In the genomic region with DNA sequence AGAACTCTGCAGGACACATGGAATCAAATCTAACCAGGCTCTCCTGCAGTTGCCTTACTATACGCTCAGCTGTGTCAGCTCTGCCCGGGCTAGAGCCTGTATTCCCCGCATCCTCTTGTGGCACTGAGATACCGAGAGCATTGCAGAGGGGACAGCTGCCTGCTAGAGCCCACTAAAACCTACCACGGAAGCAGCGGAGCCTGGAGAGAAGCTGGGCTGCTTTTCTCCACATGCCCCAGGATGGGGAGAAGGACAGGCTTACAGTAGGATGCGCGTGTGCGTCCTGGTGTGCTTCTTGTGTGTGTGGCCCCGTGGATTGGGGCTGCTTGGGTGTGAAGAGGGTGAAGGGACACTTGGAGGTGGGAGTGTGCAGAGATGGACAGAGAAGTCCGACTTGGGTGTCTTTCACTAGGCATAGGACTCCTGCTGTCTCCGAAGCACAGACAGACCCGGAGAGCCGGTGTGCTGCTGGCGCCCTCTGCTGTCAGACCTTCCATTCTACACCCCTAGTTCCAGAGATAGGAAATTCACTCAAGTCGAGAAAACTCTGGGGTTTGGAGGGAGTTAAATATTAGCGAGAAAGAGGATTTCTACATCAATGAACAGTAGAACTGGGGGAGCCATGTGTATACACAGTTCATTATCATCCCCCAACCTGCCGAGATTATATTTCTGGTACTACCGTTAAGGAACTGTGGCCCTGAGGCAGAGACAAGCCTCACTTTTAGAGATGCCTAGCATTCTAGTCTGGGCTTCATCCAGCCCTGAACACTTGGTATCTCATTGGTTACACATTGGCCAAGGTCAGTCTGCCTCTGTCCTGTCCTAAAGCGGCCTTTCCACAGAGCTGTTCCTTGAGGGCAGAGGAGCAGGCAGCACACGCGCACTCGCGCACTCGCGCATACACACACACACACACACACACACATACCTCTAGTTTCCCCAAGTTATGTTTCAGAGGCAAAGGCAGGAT, we compare ENCODE assay signal across 8 mouse cellular contexts. TPM values are rescaled to one million over a fixed set of nuclear protein-coding genes. Genes with fewer than 3 reads are reported as not detected.
DNase-seq lines count a peak whose midpoint lies in the region; ATAC-seq and TF ChIP-seq lines count a peak whose summit lies in the region.

No protein-coding gene starts in this region.

- DNase-seq in 416B (ENCODE audit: low read depth): peak; percentile 73
- DNase-seq in liver, adult 2 months (ENCODE audit: extremely low read depth, low read depth, low spot score): peak; percentile 63
- peak; percentile 69 to 87 for DNase-seq in spleen, postnatal 4 days (ENCODE audit: low spot score in 2 of 2)

- no peak for TF ChIP-seq POLR2A in bone marrow, adult 2 months (IDR thresholded peaks at IDR 0.05; ENCODE audit: borderline replicate concordance, control insufficient read depth, low read depth, low read length)
- no peak for TF ChIP-seq POLR2A in liver, adult 2 months (IDR thresholded peaks at IDR 0.05; ENCODE audit: extremely low read depth, insufficient read depth, low read length)
- TF ChIP-seq POLR2A in myocyte (IDR thresholded peaks at IDR 0.05; ENCODE audit: insufficient read length, low read depth): peak; percentile 35

- H3K27me3 ChIP-seq in embryonic facial prominence, embryonic 15.5 days: peaks cover 13% of the 10 kb centered on the region; the same call in 1 of the 2 replicates
- 0 out of 2 replicates have a peak, but pooled peaks cover 2% of the 10 kb centered on the region for H3K27me3 ChIP-seq in heart, embryonic 11.5 days (ENCODE audit: control insufficient read depth, insufficient read depth, low read length)
- no peaks in the 10 kb centered on the region for H3K27me3 ChIP-seq in kidney, embryonic 16.5 days (ENCODE audit: insufficient read depth, low read length)
- no peaks in the 10 kb centered on the region for H3K27me3 ChIP-seq in liver, adult 2 months (ENCODE audit: control insufficient read depth, insufficient read depth, low read length)
- H3K27me3 ChIP-seq in myocyte (ENCODE audit: control insufficient read depth, insufficient read depth, insufficient read length): no peaks in the 10 kb centered on the region

- H3K79me2 ChIP-seq in liver, adult 2 months (ENCODE audit: control insufficient read depth, insufficient read depth, low read length): no peaks in the 10 kb centered on the region
- no peaks in the 10 kb centered on the region for H3K79me2 ChIP-seq in myocyte (ENCODE audit: control insufficient read depth, insufficient read depth)

- peak; percentile 67 for ATAC-seq in embryonic facial prominence, embryonic 15.5 days (ENCODE audit: insufficient number of reproducible peaks, low FRiP score, low TSS enrichment, low read depth)
- peak; percentile 62; the same call in 1 of the 2 replicates for ATAC-seq in heart, embryonic 11.5 days (replicated peaks; ENCODE audit: insufficient number of reproducible peaks, low FRiP score, low TSS enrichment)
- ATAC-seq in kidney, embryonic 16.5 days (ENCODE audit: low FRiP score, low TSS enrichment): peak; percentile 87

- no peak overlapping the region for H3ac ChIP-seq in myocyte (ENCODE audit: control insufficient read depth, insufficient read length)

- H3K36me3 ChIP-seq in embryonic facial prominence, embryonic 15.5 days: no peaks in the 10 kb centered on the region
- H3K36me3 ChIP-seq in heart, embryonic 11.5 days (ENCODE audit: control insufficient read depth, insufficient read depth, low read length): no peaks in the 10 kb centered on the region
- H3K36me3 ChIP-seq in kidney, embryonic 16.5 days (ENCODE audit: insufficient read depth, low read length): no peaks in the 10 kb centered on the region
- no peaks in the 10 kb centered on the region for H3K36me3 ChIP-seq in liver, adult 2 months (ENCODE audit: control insufficient read depth, insufficient read depth, low read length)
- H3K36me3 ChIP-seq in myocyte (ENCODE audit: control insufficient read depth, insufficient read depth): no peaks in the 10 kb centered on the region

- H3K4me2 ChIP-seq in embryonic facial prominence, embryonic 15.5 days (replicated peaks): peak overlapping the region; percentile 46
- peak overlapping the region; percentile 64 for H3K4me2 ChIP-seq in heart, embryonic 11.5 days
- H3K4me2 ChIP-seq in kidney, embryonic 16.5 days (replicated peaks; ENCODE audit: low read depth, low read length): peak overlapping the region; percentile 47
- H3K4me2 ChIP-seq in myocyte (ENCODE audit: low read depth): peak overlapping the region; percentile 47

- no peaks in the 10 kb centered on the region; the same call in 1 of the 2 replicates for H3K4me1 ChIP-seq in bone marrow, adult 2 months (ENCODE audit: control insufficient read depth, insufficient read depth, low read length)
- peaks cover 4% of the 10 kb centered on the region; the same call in 1 of the 2 replicates for H3K4me1 ChIP-seq in embryonic facial prominence, embryonic 15.5 days
- H3K4me1 ChIP-seq in heart, embryonic 11.5 days (ENCODE audit: control insufficient read depth, insufficient read depth, low read length): peaks cover 3% of the 10 kb centered on the region; the same call in 1 of the 2 replicates
- H3K4me1 ChIP-seq in kidney, embryonic 16.5 days (ENCODE audit: insufficient read depth, low read length): peaks cover 11% of the 10 kb centered on the region; the same call in 1 of the 2 replicates
- peaks cover 4% of the 10 kb centered on the region for H3K4me1 ChIP-seq in liver, adult 2 months (ENCODE audit: control insufficient read depth, insufficient read depth, low read length)

- 36% methylated on average over 26 of the region's 26 CpGs for WGBS in bone marrow, adult 2 months
- 32% methylated on average over 26 of the region's 26 CpGs for WGBS in embryonic facial prominence, embryonic 15.5 days
- 33% methylated on average over 26 of the region's 26 CpGs for WGBS in heart, embryonic 11.5 days (ENCODE audit: insufficient replicate concordance)
- 31% methylated on average over 26 of the region's 26 CpGs for WGBS in kidney, embryonic 16.5 days
- whole genome bisulfite sequencing in liver, adult 2 months: 27% methylated on average over 26 of the region's 26 CpGs

- no peaks in the 10 kb centered on the region for H3K9me3 ChIP-seq in embryonic facial prominence, embryonic 15.5 days (replicated peaks)
- H3K9me3 ChIP-seq in heart, embryonic 11.5 days (replicated peaks; ENCODE audit: control insufficient read depth, low read length): 0 out of 2 replicates have a peak, but pooled peaks cover 3% of the 10 kb centered on the region
- no peaks in the 10 kb centered on the region for H3K9me3 ChIP-seq in kidney, embryonic 16.5 days (ENCODE audit: low read length)

- H3K27ac ChIP-seq in bone marrow, adult 2 months (ENCODE audit: control insufficient read depth, insufficient read depth, low read depth, low read length, poor library complexity): no peak overlapping the region
- no peak overlapping the region for H3K27ac ChIP-seq in embryonic facial prominence, embryonic 15.5 days (replicated peaks)
- no peak overlapping the region for H3K27ac ChIP-seq in heart, embryonic 11.5 days (ENCODE audit: low read depth, low read length)
- H3K27ac ChIP-seq in kidney, embryonic 16.5 days (ENCODE audit: low read length): no peak overlapping the region
- H3K27ac ChIP-seq in liver, adult 2 months (replicated peaks; ENCODE audit: insufficient read depth, low read depth, low read length): no peak overlapping the region

- TF ChIP-seq CTCF in bone marrow, adult 2 months (IDR thresholded peaks at IDR 0.05; ENCODE audit: control insufficient read depth, insufficient read depth, low read length): peak; percentile 84
- peak; percentile 96 for TF ChIP-seq CTCF in liver, adult 2 months (IDR thresholded peaks at IDR 0.05; ENCODE audit: low read depth, low read length)

- H3K9ac ChIP-seq in embryonic facial prominence, embryonic 15.5 days: peak overlapping the region; percentile 21; the same call in 1 of the 2 replicates
- no peak overlapping the region for H3K9ac ChIP-seq in heart, embryonic 11.5 days (ENCODE audit: low read depth, low read length)
- no peak overlapping the region for H3K9ac ChIP-seq in kidney, embryonic 16.5 days (replicated peaks; ENCODE audit: low read length)
- H3K9ac ChIP-seq in liver, adult 2 months (ENCODE audit: low read depth, low read length): no peak overlapping the region

- no peak overlapping the region for H3K4me3 ChIP-seq in bone marrow, adult 2 months (replicated peaks; ENCODE audit: control insufficient read depth, low read depth, low read length)
- peak overlapping the region; percentile 22 for H3K4me3 ChIP-seq in embryonic facial prominence, embryonic 15.5 days (replicated peaks)
- H3K4me3 ChIP-seq in heart, embryonic 11.5 days (ENCODE audit: low read depth, low read length): no peak overlapping the region
- peak overlapping the region; percentile 23; the same call in 1 of the 2 replicates for H3K4me3 ChIP-seq in kidney, embryonic 16.5 days (ENCODE audit: low read length)
- H3K4me3 ChIP-seq in liver, adult 2 months (ENCODE audit: insufficient read depth, low read depth, low read length): no peak overlapping the region
- H3K4me3 ChIP-seq in myocyte: no peak overlapping the region

TF ChIP-seq in myocyte, 11 proteins besides CTCF, POLR2A, EP300 and RAD21:
- TF ChIP-seq REST (IDR thresholded peaks at IDR 0.05; ENCODE audit: insufficient read depth, insufficient read length): no peak
- TF ChIP-seq MYOD1 (IDR thresholded peaks at IDR 0.05; ENCODE audit: control insufficient read depth in 1 of 3, insufficient read length in 2 of 3, low read depth in 2 of 3): peak in 1 of 3 experiments; percentile 29
- peak in 2 of 3 experiments; percentile 51 to 62 for TF ChIP-seq MYOG (IDR thresholded peaks at IDR 0.05; ENCODE audit: control insufficient read depth in 1 of 3, insufficient read depth in 1 of 3, insufficient read length in 2 of 3, low read depth in 2 of 3)
TF ChIP-seq in myocyte: peak in this region for 2.

RNA-seq across cellular contexts. Expression of gene 1700016D06Rik, which starts 0.5 kb away (rescaled TPM):
- polyA plus RNA-seq in bone marrow, adult 2 months (2011; ENCODE audit: insufficient read depth, insufficient read length, low replicate concordance, missing spikeins): not detected in 2 replicates
- polyA plus RNA-seq in embryonic facial prominence, embryonic 15.5 days (2015; fragmentation: Nextera tagmentation; extraction: Ambion mirVana): not detected in 2 replicates
- polyA plus RNA-seq in heart, embryonic 11.5 days (2014; fragmentation: Nextera tagmentation; extraction: Ambion mirVana): not detected in 2 replicates
- 0.26 TPM in 1 of 2 replicates, not detected in the other for polyA plus RNA-seq in kidney, embryonic 16.5 days (2015; fragmentation: Nextera tagmentation; extraction: Ambion mirVana)
- total RNA-seq in liver, adult 2 months (2014; rRNA removed): not detected in 2 replicates
- not detected in 2 replicates for polyA plus RNA-seq in liver, adult 2 months (2012; rRNA removed)
- polyA plus RNA-seq in myocyte (2012; fragmentation: generic; extraction: Trizol): 0.30 TPM

RNA-seq across cellular contexts. Expression of gene Arhgef7, which starts 27.2 kb away (rescaled TPM):
- polyA plus RNA-seq in bone marrow, adult 2 months (2011; ENCODE audit: insufficient read depth, insufficient read length, low replicate concordance, missing spikeins): 8.3 and 18.6 TPM in 2 replicates
- polyA plus RNA-seq in embryonic facial prominence, embryonic 15.5 days (2015; fragmentation: Nextera tagmentation; extraction: Ambion mirVana): 51.4 and 51.6 TPM in 2 replicates
- 46.4 and 53.2 TPM in 2 replicates for polyA plus RNA-seq in heart, embryonic 11.5 days (2014; fragmentation: Nextera tagmentation; extraction: Ambion mirVana)
- polyA plus RNA-seq in kidney, embryonic 16.5 days (2015; fragmentation: Nextera tagmentation; extraction: Ambion mirVana): 43.3 and 46.2 TPM in 2 replicates
- total RNA-seq in liver, adult 2 months (2014; rRNA removed): 15.8 and 19.3 TPM in 2 replicates
- 11.0 and 12.4 TPM in 2 replicates for polyA plus RNA-seq in liver, adult 2 months (2012; rRNA removed)
- 24.5 TPM for polyA plus RNA-seq in myocyte (2012; fragmentation: generic; extraction: Trizol)

Comparison
In these comparisons a context has a peak if more than half of its experiments do, and no peak if none do; other contexts are left out.
1. H3K4me3 ChIP-seq: peak in embryonic facial prominence, embryonic 15.5 days (single experiment) and kidney, embryonic 16.5 days (single experiment); none in bone marrow, adult 2 months (single experiment), heart, embryonic 11.5 days (single experiment), liver, adult 2 months (single experiment) and myocyte (single experiment).
2. Peak in every context shown above with its lines, with median percentiles within 50 percentile points of each other: DNase-seq, ATAC-seq and H3K4me2 ChIP-seq.